Mouse (Mus musculus) embryonic facial prominence, embryonic 10.5 days (tissue): ENCODE measurements around the gene Sema5a. TPM values are rescaled to one million over a fixed set of nuclear protein-coding genes. Genes with fewer than 3 reads are reported as not detected.
"Not testable (repeated sequence)": the region's sequence is repeated elsewhere in the genome, so short reads cannot be mapped to it uniquely, and the experiment has no call there.

Source experiments
- DNase-seq: peaks from one replicate; pipeline ENCODE4 v3.0.0-alpha.2; 2017; ENCODE audit warnings: low spot score
- H3K27ac ChIP-seq: fragments of 300-500 bp; sonication (generic); replicated peaks from 2 replicates; pipeline ENCODE4 v1.5.1; 2016; ENCODE audit warnings: mild to moderate bottlenecking
- H3K27me3 ChIP-seq: fragments of 300-500 bp; sonication (generic); replicated peaks from 2 replicates; pipeline ENCODE4 v1.6.1; 2016; ENCODE audit warnings: low read depth, mild to moderate bottlenecking; ENCODE audit not compliant: poor library complexity, severe bottlenecking
- H3K36me3 ChIP-seq: fragments of 300-500 bp; sonication (generic); replicated peaks from 2 replicates; pipeline ENCODE4 v1.6.1; 2016; ENCODE audit warnings: mild to moderate bottlenecking, moderate library complexity
- H3K4me1 ChIP-seq: fragments of 300-500 bp; sonication (generic); 2 replicates; pipeline ENCODE4 v1.6.1; 2016
- H3K4me3 ChIP-seq: fragments of 300-500 bp; sonication (generic); 2 replicates; pipeline ENCODE4 v1.5.1; 2016; ENCODE audit warnings: mild to moderate bottlenecking, moderate library complexity
- H3K9me3 ChIP-seq: fragments of 300-500 bp; sonication (generic); 2 replicates; pipeline ENCODE4 v1.6.1; 2016; ENCODE audit warnings: mild to moderate bottlenecking
- WGBS: fragments of 180-500 bp; shearing (Covaris S2); methylation state at CpG from one replicate; pipeline ENCODE4 v1.1.7; 2016; 5-methylcytosine and 5-hydroxymethylcytosine counted together
- polyA plus RNA-seq: library from polyadenylated mRNA; unstranded; fragments of >200 nt; fragmentation: Nextera tagmentation; extraction: Ambion mirVana; gene quantifications from 2 replicates; pipeline ENCODE4 v1.2.1, GENCODE M21; 2016

Sema5a gene
- 14.6 and 17.3 TPM in 2 replicates for polyA plus RNA-seq

- peaks cover 44% of the 10 kb centered on the region for H3K4me1 ChIP-seq
- DNase-seq = peak; percentile 92
- H3K27ac ChIP-seq = peak within 1 kb of the TSS; percentile 88
- under 1% methylated on average over 45 of the region's 45 CpGs for WGBS
- no peaks in the 10 kb centered on the region for H3K9me3 ChIP-seq
- H3K27me3 ChIP-seq = no peaks in the 10 kb centered on the region
- H3K4me3 ChIP-seq = peak within 1 kb of the TSS; percentile 83
- peaks cover 12% of the 10 kb centered on the region for H3K36me3 ChIP-seq
These were observed at the start of gene Sema5a for GRCm38 (mm10) chr15:32244344-32244955. TSS of gene Sema5a (plus strand) at chr15:32244810.

GRCm38 (mm10) chr15:32198076-32198475, 46.5 kb upstream of the Sema5a start:
- DNase-seq = no peak
- peaks cover 17% of the 10 kb centered on the region for H3K4me1 ChIP-seq
- H3K27ac ChIP-seq = no peak overlapping the region
- 88% methylated on average over 9 of the region's 9 CpGs for WGBS
- no peaks in the 10 kb centered on the region for H3K9me3 ChIP-seq
- no peak overlapping the region for H3K4me3 ChIP-seq
- H3K27me3 ChIP-seq = no peaks in the 10 kb centered on the region
- no peaks in the 10 kb centered on the region for H3K36me3 ChIP-seq

GRCm38 (mm10) chr15:32198561-32198960, 46.0 kb upstream of the Sema5a start:
- DNase-seq = no peak
- Histone ChIP-seq H3K4me1 (peaks cover 17% of the 10 kb centered on the region), H3K27ac (peak overlapping the region; percentile 27; the same call in 1 of the 2 replicates), H3K36me3 (no peaks in the 10 kb centered on the region), H3K4me3 (no peak overlapping the region), H3K27me3 (no peaks in the 10 kb centered on the region), H3K9me3 (no peaks in the 10 kb centered on the region)
- WGBS = 51% methylated on average over 5 of the region's 5 CpGs

GRCm38 (mm10) chr15:32203242-32203641, 41.4 kb upstream of the Sema5a start:
- Histone ChIP-seq H3K4me3 (no peak overlapping the region), H3K9me3 (no peaks in the 10 kb centered on the region), H3K27ac (no peak overlapping the region), H3K27me3 (no peaks in the 10 kb centered on the region), H3K36me3 (no peaks in the 10 kb centered on the region), H3K4me1 (peaks cover 9% of the 10 kb centered on the region)
- DNase-seq = no peak
- WGBS = 83% methylated on average over 5 of the region's 5 CpGs

- DNase-seq = no peak
- no peak overlapping the region for H3K4me3 ChIP-seq
- no peaks in the 10 kb centered on the region for H3K36me3 ChIP-seq
- WGBS = 92% methylated on average over 10 of the region's 10 CpGs
- H3K9me3 ChIP-seq = no peaks in the 10 kb centered on the region
- H3K4me1 ChIP-seq = no peaks in the 10 kb centered on the region
- no peak overlapping the region for H3K27ac ChIP-seq
- H3K27me3 ChIP-seq = no peaks in the 10 kb centered on the region
These were observed 39.7 kb upstream of the Sema5a start for GRCm38 (mm10) chr15:32204908-32205307.

GRCm38 (mm10) chr15:32214687-32215086, 29.9 kb upstream of the Sema5a start:
- not testable (repeated sequence) for H3K9me3 ChIP-seq
- 93% methylated on average over 10 of the region's 10 CpGs for WGBS

GRCm38 (mm10) chr15:32223028-32223427, 21.6 kb upstream of the Sema5a start:
- H3K27me3 ChIP-seq = no peaks in the 10 kb centered on the region
- DNase-seq = no peak
- H3K27ac ChIP-seq = no peak overlapping the region
- no peaks in the 10 kb centered on the region for H3K9me3 ChIP-seq
- 89% methylated on average over 7 of the region's 7 CpGs for WGBS
- no peak overlapping the region for H3K4me3 ChIP-seq
- no peaks in the 10 kb centered on the region for H3K4me1 ChIP-seq
- no peaks in the 10 kb centered on the region for H3K36me3 ChIP-seq

More at GRCm38 (mm10) chr15:32214687-32215086, 29.9 kb upstream of the Sema5a start:
- H3K27me3 ChIP-seq, H3K36me3 ChIP-seq, H3K27ac ChIP-seq, H3K4me1 ChIP-seq, H3K4me3 ChIP-seq, DNase-seq: not testable (repeated sequence)

- no peaks in the 10 kb centered on the region for H3K9me3 ChIP-seq
- H3K4me3 ChIP-seq = no peak overlapping the region
- no peaks in the 10 kb centered on the region for H3K36me3 ChIP-seq
- DNase-seq = no peak
- no peaks in the 10 kb centered on the region for H3K27me3 ChIP-seq
- 0 out of 2 replicates have a peak, but pooled peaks cover 3% of the 10 kb centered on the region for H3K4me1 ChIP-seq
- no peak overlapping the region for H3K27ac ChIP-seq
- WGBS = 93% methylated on average over 3 of the region's 3 CpGs
These were observed 19.2 kb upstream of the Sema5a start for GRCm38 (mm10) chr15:32225394-32225793.

- 86% methylated on average over 6 of the region's 6 CpGs for WGBS
- H3K27ac ChIP-seq = no peak overlapping the region
These were observed 18.2 kb upstream of the Sema5a start for GRCm38 (mm10) chr15:32226381-32226780.

GRCm38 (mm10) chr15:32226888-32227395, 17.7 kb upstream of the Sema5a start:
- 0 out of 2 replicates have a peak, but pooled peaks cover 3% of the 10 kb centered on the region for H3K4me1 ChIP-seq
- no peak for DNase-seq
- 90% methylated on average over 7 of the region's 7 CpGs for WGBS
- no peak overlapping the region for H3K4me3 ChIP-seq
- no peaks in the 10 kb centered on the region for H3K36me3 ChIP-seq
- no peak overlapping the region for H3K27ac ChIP-seq
- no peaks in the 10 kb centered on the region for H3K9me3 ChIP-seq
- H3K27me3 ChIP-seq = no peaks in the 10 kb centered on the region

More at GRCm38 (mm10) chr15:32226381-32226780, 18.2 kb upstream of the Sema5a start:
- Histone ChIP-seq H3K4me1 (0 out of 2 replicates have a peak, but pooled peaks cover 3% of the 10 kb centered on the region), H3K9me3 (no peaks in the 10 kb centered on the region), H3K36me3 (no peaks in the 10 kb centered on the region), H3K4me3 (no peak overlapping the region), H3K27me3 (no peaks in the 10 kb centered on the region)
- no peak for DNase-seq

GRCm38 (mm10) chr15:32230066-32230465, 14.5 kb upstream of the Sema5a start:
- Histone ChIP-seq H3K4me3 (no peak overlapping the region), H3K9me3 (no peaks in the 10 kb centered on the region), H3K27me3 (no peaks in the 10 kb centered on the region), H3K4me1 (0 out of 2 replicates have a peak, but pooled peaks cover 7% of the 10 kb centered on the region), H3K27ac (no peak overlapping the region), H3K36me3 (no peaks in the 10 kb centered on the region)
- 83% methylated on average over 2 of the region's 2 CpGs for WGBS
- DNase-seq = no peak

GRCm38 (mm10) chr15:32232189-32232588, 12.4 kb upstream of the Sema5a start:
- Histone ChIP-seq H3K27ac (no peak overlapping the region), H3K4me1 (0 out of 2 replicates have a peak, but pooled peaks cover 7% of the 10 kb centered on the region), H3K36me3 (no peaks in the 10 kb centered on the region), H3K4me3 (no peak overlapping the region), H3K9me3 (no peaks in the 10 kb centered on the region), H3K27me3 (no peaks in the 10 kb centered on the region)
- DNase-seq = no peak
- 92% methylated on average over 3 of the region's 3 CpGs for WGBS

- not testable (repeated sequence) for H3K27ac ChIP-seq
- WGBS = 13% methylated on average over 8 of the region's 8 CpGs
These were observed 11.9 kb upstream of the Sema5a start for GRCm38 (mm10) chr15:32232666-32233141.

More at GRCm38 (mm10) chr15:32232666-32233141, 11.9 kb upstream of the Sema5a start:
- H3K36me3 ChIP-seq, H3K4me1 ChIP-seq, H3K4me3 ChIP-seq, H3K9me3 ChIP-seq, DNase-seq, H3K27me3 ChIP-seq: not testable (repeated sequence)
